Mouse (Mus musculus) heart, embryonic 12.5 days (tissue): ENCODE measurements around the gene Il22ra2. TPM values are rescaled to one million over a fixed set of nuclear protein-coding genes. Genes with fewer than 3 reads are reported as not detected.

Experiments
- ATAC-seq: fragments of 200-750 bp; cut with Nextera tagmentation; 2 replicates; pipeline ENCODE4 v1.8.0; 2017; ENCODE audit warnings: moderate TSS enrichment, moderate library complexity; ENCODE audit not compliant: insufficient number of reproducible peaks, low FRiP score
- H3K27ac ChIP-seq: fragments of 300-500 bp; sonication (generic); 2 replicates; pipeline ENCODE4 v1.5.1; 2016; ENCODE audit warnings: mild to moderate bottlenecking, moderate library complexity; ENCODE audit not compliant: poor library complexity, severe bottlenecking
- H3K27me3 ChIP-seq: fragments of 300-500 bp; sonication (generic); replicated peaks from 2 replicates; pipeline ENCODE4 v1.6.1; 2016; ENCODE audit warnings: mild to moderate bottlenecking, moderate library complexity
- H3K36me3 ChIP-seq: fragments of 300-500 bp; sonication (generic); 2 replicates; pipeline ENCODE4 v1.6.1; 2016; ENCODE audit warnings: mild to moderate bottlenecking, moderate library complexity
- H3K4me1 ChIP-seq: fragments of 300-500 bp; sonication (generic); replicated peaks from 2 replicates; pipeline ENCODE4 v1.6.1; 2016; ENCODE audit warnings: mild to moderate bottlenecking
- H3K4me2 ChIP-seq: fragments of 300-500 bp; sonication (generic); 2 replicates; pipeline ENCODE4 v1.6.1; 2016; ENCODE audit warnings: mild to moderate bottlenecking, moderate library complexity
- H3K4me3 ChIP-seq: fragments of 300-500 bp; sonication (generic); 2 replicates; pipeline ENCODE4 v1.5.1; 2016; ENCODE audit warnings: mild to moderate bottlenecking
- H3K9ac ChIP-seq: fragments of 300-500 bp; sonication (generic); 2 replicates; pipeline ENCODE4 v1.6.1; 2016; ENCODE audit warnings: mild to moderate bottlenecking, moderate library complexity
- H3K9me3 ChIP-seq: fragments of 300-500 bp; sonication (generic); replicated peaks from 2 replicates; pipeline ENCODE4 v1.6.1; 2016; ENCODE audit warnings: mild to moderate bottlenecking, moderate library complexity
- WGBS: fragments of 180-500 bp; shearing (Covaris S2); methylation state at CpG from one replicate; pipeline ENCODE4 v1.1.7; 2016; 5-methylcytosine and 5-hydroxymethylcytosine counted together
- polyA plus RNA-seq: library from polyadenylated mRNA; unstranded; fragments of >200 nt; fragmentation: Nextera tagmentation; extraction: Ambion mirVana; gene quantifications from 2 replicates; pipeline ENCODE4 v1.2.1, GENCODE M21; 2016

Gene Il22ra2
- polyA plus RNA-seq, 1 experiment from 2014 or later = not detected

- Histone ChIP-seq H3K9ac (no peak overlapping the region), H3K36me3 (no peaks in the 10 kb centered on the region), H3K4me2 (no peak overlapping the region), H3K4me1 (no peaks in the 10 kb centered on the region), H3K4me3 (no peak overlapping the region), H3K9me3 (0 out of 2 replicates have a peak, but pooled peaks cover 4% of the 10 kb centered on the region), H3K27me3 (no peaks in the 10 kb centered on the region), H3K27ac (no peak overlapping the region)
- 74% methylated on average over 2 of the region's 2 CpGs for WGBS
- no peak for ATAC-seq
These were observed 23.3 kb downstream of the Il22ra2 start for GRCm38 (mm10) chr10:19645119-19645518.

- no peak overlapping the region for H3K4me3 ChIP-seq
- H3K27me3 ChIP-seq = no peaks in the 10 kb centered on the region
- H3K9me3 ChIP-seq = no peaks in the 10 kb centered on the region
- H3K36me3 ChIP-seq = no peaks in the 10 kb centered on the region
- H3K27ac ChIP-seq = no peak overlapping the region
- ATAC-seq = no peak
- WGBS = 78% methylated on average over 9 of the region's 9 CpGs
- no peaks in the 10 kb centered on the region for H3K4me1 ChIP-seq
- H3K9ac ChIP-seq = no peak overlapping the region
- H3K4me2 ChIP-seq = no peak overlapping the region
These were observed 35.6 kb downstream of the Il22ra2 start for GRCm38 (mm10) chr10:19657426-19657825.

GRCm38 (mm10) chr10:19659953-19660352, 38.2 kb downstream of the Il22ra2 start:
- WGBS = 72% methylated on average over 5 of the region's 5 CpGs
- Histone ChIP-seq H3K27ac (no peak overlapping the region), H3K9me3 (no peaks in the 10 kb centered on the region), H3K36me3 (no peaks in the 10 kb centered on the region), H3K4me1 (no peaks in the 10 kb centered on the region), H3K4me3 (no peak overlapping the region), H3K9ac (no peak overlapping the region), H3K4me2 (no peak overlapping the region), H3K27me3 (no peaks in the 10 kb centered on the region)
- no peak for ATAC-seq

GRCm38 (mm10) chr10:19668973-19669372, 47.2 kb downstream of the Il22ra2 start:
- no peak overlapping the region for H3K9ac ChIP-seq
- H3K4me1 ChIP-seq = no peaks in the 10 kb centered on the region
- H3K4me2 ChIP-seq = no peak overlapping the region
- no peak overlapping the region for H3K4me3 ChIP-seq
- no peak for ATAC-seq
- H3K27me3 ChIP-seq = no peaks in the 10 kb centered on the region
- H3K36me3 ChIP-seq = no peaks in the 10 kb centered on the region
- H3K27ac ChIP-seq = no peak overlapping the region
- 82% methylated on average over 5 of the region's 5 CpGs for WGBS
- no peaks in the 10 kb centered on the region for H3K9me3 ChIP-seq

GRCm38 (mm10) chr10:19672015-19672414, 50.2 kb downstream of the Il22ra2 start:
- Histone ChIP-seq H3K9ac (no peak overlapping the region), H3K4me2 (no peak overlapping the region), H3K4me3 (no peak overlapping the region), H3K27me3 (no peaks in the 10 kb centered on the region), H3K36me3 (no peaks in the 10 kb centered on the region), H3K27ac (no peak overlapping the region), H3K4me1 (no peaks in the 10 kb centered on the region), H3K9me3 (no peaks in the 10 kb centered on the region)
- ATAC-seq = no peak

GRCm38 (mm10) chr10:19673146-19673545, 51.3 kb downstream of the Il22ra2 start:
- Histone ChIP-seq H3K36me3 (no peaks in the 10 kb centered on the region), H3K27me3 (no peaks in the 10 kb centered on the region), H3K9me3 (no peaks in the 10 kb centered on the region), H3K4me1 (no peaks in the 10 kb centered on the region), H3K4me2 (no peak overlapping the region), H3K27ac (no peak overlapping the region), H3K9ac (no peak overlapping the region), H3K4me3 (no peak overlapping the region)
- ATAC-seq = no peak
- WGBS = 77% methylated on average over 1 of the region's 1 CpGs

Other genes starting within 250 kb of the Il22ra2 start
- gene Ifngr1, start 30.0 kb upstream of the Il22ra2 start, polyA plus RNA-seq = 31.0 and 33.0 TPM in 2 replicates
- not detected in 2 replicates for gene Il20ra, start 90.6 kb downstream of the Il22ra2 start, polyA plus RNA-seq
- 1.8 and 1.9 TPM in 2 replicates for gene Slc35d3, start 229.5 kb downstream of the Il22ra2 start, polyA plus RNA-seq